Mouse (Mus musculus) urinary bladder, adult 2 months (tissue): ENCODE results near the gene Slc44a1. TPM values are rescaled to one million over a fixed set of nuclear protein-coding genes. Genes with fewer than 3 reads are reported as not detected.

Experiments
- DNase-seq: peaks from one replicate; pipeline ENCODE4 v3.0.0; 2022; ENCODE audit warnings: low spot score
- polyA plus RNA-seq: library from polyadenylated mRNA; depleted of rRNA; stranded (reverse); fragments of >200 nt; gene quantifications from 2 replicates; pipeline ENCODE4 v1.2.3, GENCODE M21; 2012; rRNA removed

The Slc44a1 gene
- polyA plus RNA-seq, 1 experiment, result 59.8 TPM

- DNase-seq, result no peak
These were observed 160.2 kb downstream of the Slc44a1 start for GRCm38 (mm10) chr4:53600462-53600861.

DNA sequence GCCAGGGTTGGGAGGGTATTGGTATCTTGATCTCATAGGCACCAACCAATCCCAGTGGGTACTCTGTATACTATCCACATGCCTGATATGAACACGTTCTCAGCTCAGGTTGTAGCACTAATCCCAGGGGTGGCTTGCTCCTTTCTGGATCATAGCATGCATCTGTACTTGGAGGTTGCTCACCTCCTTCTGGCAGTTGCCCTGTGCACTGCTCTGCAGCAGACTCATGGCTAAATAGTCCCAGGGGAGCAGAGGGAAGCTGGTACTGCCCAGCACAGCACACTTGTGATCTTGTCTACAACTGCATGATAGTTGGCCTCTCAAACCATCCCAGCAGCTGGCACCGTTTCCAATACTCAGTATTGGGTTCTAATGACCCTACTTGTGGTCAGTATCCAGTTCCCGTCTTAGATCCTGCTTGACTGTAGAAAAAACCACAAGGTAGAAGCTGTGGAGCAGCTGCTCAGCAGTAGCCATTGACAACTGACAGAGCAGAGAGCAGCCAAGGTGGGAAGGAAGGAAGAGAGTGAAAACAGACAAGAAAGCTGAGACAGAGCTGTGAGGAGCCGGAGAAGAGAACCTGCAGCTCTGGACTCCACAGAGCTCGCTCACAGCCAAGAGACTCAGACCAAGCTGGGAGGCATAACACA is 174.5 kb downstream of the Slc44a1 start:
- no peak for DNase-seq

DNA sequence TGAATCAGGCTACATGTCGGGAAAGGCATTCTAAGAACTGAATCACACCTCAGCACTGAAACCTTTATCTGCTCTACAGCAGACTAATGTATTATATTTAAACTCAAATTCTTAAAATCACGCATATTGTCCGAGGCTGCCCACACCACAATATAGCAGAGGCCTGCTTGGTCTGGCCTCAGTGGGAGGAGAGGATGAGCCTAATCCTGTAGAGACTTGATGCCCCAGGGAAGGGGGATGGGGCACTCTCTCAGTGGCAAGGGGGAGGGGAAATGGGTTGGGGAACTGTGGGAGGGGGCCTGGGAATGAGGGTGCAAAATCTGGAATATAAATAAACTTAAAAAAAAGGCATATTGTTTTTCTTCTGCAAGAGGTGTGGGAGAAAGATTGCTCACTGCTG is 177.8 kb downstream of the Slc44a1 start:
- no peak for DNase-seq

GRCm38 (mm10) chr4:53620104-53620503 is 179.9 kb downstream of the Slc44a1 start:
- DNase-seq, result no peak

- DNase-seq, result no peak
These were observed 180.9 kb downstream of the Slc44a1 start for GRCm38 (mm10) chr4:53621084-53621483.

DNA sequence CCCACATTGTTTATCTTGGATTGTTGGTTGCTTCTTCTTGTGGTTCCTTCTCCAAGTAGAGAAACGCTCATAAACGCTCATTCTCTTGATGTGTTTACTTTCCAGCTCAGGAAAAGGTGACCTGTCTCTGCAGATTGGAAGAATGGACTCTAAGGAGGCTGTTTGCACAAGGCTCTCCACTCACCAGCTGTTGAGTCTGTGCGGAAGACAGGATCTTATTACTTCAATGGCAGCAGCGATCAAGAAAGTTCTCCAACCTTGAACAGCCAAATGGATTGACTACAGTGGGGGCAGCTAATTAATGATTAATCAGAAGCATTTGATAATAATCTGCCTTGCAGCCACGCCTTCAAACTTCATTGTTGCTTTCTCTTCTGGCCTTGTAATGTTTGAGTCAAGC is 181.3 kb downstream of the Slc44a1 start:
- DNase-seq, result no peak

- no peak for DNase-seq
These were observed 183.5 kb downstream of the Slc44a1 start for GRCm38 (mm10) chr4:53623711-53624110.

DNA sequence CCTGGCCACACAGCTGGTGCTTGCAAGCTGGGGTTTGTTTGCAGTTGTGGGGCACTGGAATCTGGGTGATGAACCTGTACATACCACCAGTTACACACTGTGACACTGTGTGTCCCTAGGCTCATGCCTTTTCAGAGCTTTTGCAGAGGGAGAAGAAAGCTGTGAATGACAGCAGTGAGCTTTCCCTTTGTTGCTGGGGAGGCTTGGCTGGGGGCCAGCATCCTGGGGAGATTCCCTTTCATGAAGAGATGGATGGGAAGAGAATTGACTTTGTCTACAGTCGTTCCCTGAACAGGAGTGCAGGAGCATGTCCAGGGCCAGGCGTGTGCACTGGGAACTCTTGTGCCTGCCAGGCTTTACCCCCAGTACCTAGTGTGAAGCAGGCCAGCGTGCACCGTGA is 184.6 kb downstream of the Slc44a1 start:
- DNase-seq, result no peak

DNA sequence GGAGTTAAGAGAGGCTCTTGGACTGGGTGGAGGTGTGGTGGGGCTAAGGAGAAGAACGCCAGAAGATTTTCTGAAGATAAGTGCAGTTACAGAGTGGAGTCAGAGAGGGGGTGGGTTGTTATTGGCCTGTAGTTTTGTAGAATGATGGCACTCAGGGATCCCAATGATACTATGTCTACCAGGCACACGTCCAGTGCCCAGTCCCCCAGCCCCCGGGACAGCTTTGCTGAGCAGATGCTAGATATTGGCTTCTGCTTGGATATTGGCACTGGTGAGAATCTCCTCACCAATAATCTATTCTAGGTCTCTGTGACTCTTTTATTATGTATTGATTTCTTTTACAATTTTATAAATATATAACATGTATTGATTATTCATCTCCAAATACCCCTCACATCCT is 185.1 kb downstream of the Slc44a1 start:
- no peak for DNase-seq

GRCm38 (mm10) chr4:53628924-53629323 is 188.7 kb downstream of the Slc44a1 start:
- DNase-seq, result no peak

DNA sequence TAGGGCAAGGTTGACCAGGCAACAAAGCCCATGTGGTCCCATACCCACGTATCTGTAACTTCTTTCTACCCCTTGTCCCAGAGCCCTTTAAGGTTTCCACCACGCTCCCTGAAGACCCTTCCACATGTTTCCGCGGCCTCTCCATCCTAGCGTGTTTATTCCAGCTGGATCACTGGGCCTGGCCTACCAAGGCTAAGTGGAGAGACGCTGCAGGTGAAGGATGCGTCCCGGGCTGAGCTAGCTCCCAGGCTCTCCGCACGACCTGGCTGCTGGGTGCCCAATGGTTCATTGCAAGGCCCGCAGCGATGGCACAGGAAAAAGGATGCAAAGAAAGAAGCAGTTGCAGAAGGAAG is 190.7 kb downstream of the Slc44a1 start:
- no peak for DNase-seq

- peak; percentile 69 for DNase-seq
These were observed 191.2 kb downstream of the Slc44a1 start, which contains the start of gene Fsd1l for GRCm38 (mm10) chr4:53631316-53632010. TSS of gene Fsd1l (plus strand) at chr4:53631471.

DNA sequence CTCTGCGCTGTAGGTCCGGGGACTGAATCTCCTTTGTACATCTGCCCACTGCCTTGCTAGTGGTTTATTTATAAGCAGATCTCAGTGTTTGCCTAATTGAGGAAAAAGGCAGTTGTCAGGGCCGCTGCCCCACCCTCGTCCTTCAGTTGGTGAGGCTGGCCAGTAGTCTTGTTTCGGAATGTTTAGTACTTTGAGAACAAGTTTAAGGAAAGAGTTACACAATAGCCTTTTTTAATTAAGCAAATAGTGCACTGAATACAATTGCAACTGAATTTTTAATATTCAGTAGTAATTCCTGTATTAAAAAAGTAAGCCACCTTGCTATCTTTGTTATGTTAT is 191.8 kb downstream of the Slc44a1 start:
- DNase-seq, result no peak

DNA sequence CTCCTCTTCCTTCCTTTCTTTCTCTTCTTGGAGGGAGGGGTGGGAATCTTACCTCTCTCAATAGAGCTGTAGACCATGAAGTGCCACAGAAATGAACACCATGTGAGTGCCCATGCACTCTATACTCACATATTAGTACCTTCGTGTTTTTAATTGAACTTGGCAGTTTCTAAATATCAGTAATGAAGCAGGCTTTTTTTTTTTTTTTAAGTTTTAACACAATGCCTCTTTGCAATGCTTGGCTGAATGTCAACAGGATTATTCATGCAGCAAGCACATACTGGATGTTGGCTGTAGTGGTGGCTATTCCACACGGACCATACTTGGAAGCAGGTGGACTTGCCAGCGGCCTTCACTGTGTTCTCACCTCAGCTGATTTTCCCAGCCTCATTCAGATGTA is 195.1 kb downstream of the Slc44a1 start:
- no peak for DNase-seq

- DNase-seq, result no peak
These were observed 197.2 kb downstream of the Slc44a1 start for GRCm38 (mm10) chr4:53637269-53637909.

- DNase-seq, result no peak
These were observed 198.4 kb downstream of the Slc44a1 start for GRCm38 (mm10) chr4:53638549-53639123.

DNA sequence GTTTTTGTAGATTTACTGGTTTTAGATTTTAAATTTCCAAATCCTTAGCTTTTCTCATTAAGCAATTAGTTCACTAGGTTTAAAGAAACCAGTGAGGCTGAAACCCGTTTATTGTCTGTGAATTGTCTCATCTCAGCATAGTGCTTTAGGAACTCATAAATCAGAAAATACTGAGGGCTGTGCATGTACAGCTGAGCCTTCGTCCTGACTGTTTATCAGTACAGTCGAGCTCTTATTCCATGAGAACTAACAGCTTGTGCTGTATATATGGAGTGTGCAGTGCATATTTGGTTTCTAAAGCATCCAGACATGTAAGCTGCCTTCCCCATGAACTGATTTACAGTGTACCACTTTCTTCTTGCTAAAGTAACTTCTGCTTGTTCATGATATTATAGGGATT is 217.8 kb downstream of the Slc44a1 start:
- no peak for DNase-seq

DNA sequence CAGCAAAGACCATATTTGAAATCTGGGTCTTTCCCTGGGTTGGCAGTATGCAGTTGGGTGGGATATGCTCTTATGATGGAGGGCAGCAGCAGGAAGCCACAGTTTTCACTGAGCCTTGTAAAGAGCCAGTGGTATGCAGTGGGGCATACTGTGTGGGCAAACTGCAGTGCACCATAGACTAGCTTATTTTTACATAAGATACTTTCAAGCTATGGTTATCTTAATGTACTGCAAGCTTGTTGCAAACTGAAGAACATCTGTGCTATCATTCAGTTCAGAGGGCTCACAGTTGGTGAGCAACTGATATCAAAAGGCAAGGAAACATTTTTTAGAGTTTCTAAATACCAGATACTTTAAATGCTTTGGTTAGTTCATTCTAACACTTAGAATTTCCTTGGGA is 220.5 kb downstream of the Slc44a1 start:
- DNase-seq, result no peak

Other genes with a start within 250 kb of the Slc44a1 start
- gene Fsd1l, start 191.1 kb downstream of the Slc44a1 start, polyA plus RNA-seq, result 5.1 and 5.2 TPM in 2 replicates